Mouse (Mus musculus): Measurements from ENCODE around the gene Abcc12. TPM values are rescaled to one million over a fixed set of nuclear protein-coding genes. Genes with fewer than 3 reads are reported as not detected.

Gene Abcc12
- total RNA-seq, 2 experiments from 2014 or later, result 0.28 to 0.65 TPM

DNA sequence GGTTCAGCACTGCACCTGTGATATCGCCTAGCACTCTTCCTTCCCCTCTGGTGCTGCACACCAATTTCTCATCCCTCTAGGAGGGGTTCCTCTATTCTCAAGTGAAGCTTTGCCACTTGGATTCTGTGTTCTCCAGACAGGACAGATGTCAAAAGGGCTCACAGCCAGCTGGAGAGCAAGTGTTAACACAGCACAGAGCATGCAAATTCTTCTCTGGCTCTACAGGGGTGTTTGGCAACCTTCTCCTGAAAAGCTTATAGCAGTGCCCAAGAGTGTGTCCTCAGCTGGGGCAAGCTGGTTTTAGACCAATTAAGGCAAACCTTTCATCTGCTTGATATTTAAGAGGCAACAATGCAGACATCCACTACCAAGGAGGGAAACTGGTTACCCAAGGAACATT lies 66.3 kb downstream of the Abcc12 start:
- no peak for DNase-seq (ENCODE audit: low spot score in 2 of 2)

DNA sequence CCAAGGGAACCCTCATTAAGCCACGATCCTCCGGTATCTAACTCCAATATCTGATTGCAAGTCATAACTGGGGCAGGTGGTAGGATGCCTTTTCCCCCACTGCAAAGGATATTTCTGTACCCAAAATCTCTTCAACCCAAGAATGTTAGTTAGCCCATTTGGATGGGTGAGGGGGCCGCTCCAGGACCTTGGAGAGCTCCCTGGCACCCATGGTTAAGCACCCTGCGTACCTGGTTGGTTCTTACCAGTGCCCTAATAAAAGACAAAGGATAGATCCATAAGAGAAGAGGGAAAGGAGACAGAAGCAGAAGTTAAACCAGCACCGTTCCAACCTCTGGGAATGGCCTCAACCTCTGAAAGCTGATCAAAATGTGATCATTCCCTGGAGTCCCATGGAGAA lies 67.6 kb downstream of the Abcc12 start:
- DNase-seq (ENCODE audit: low spot score in 2 of 2), result no peak

DNA sequence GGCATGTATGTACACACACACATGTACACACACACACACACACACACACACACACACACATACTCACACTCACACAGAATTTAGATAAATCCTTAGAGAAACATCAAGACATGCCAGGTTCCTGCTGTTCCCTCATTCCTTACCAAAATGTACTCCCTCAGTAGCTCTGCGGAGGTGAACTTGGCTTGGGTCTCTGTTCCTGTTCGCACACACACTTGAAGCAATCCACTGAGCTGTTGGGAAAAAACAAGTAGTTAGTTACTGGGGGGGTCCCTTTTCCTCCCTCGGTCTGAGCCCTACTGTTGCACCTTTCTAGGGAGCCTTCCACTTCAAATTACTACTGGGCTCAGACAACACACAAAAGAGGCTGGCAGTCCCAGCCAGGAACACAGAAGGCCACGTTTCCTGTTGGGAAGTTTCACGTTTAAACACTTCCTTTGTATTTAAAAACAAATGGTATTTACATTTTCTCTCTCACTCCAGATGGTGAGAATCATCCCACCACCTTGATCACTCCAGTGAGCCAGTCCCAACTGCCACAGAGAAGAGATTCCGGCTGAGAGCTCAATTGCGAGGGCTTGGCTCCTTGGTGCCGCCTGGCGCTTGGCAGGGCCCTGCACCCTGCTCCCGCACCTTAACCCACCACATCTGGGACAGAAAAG lies 68.2 kb downstream of the Abcc12 start:
- DNase-seq (ENCODE audit: low spot score in 2 of 2), result peak; percentile 14 to 19

DNA sequence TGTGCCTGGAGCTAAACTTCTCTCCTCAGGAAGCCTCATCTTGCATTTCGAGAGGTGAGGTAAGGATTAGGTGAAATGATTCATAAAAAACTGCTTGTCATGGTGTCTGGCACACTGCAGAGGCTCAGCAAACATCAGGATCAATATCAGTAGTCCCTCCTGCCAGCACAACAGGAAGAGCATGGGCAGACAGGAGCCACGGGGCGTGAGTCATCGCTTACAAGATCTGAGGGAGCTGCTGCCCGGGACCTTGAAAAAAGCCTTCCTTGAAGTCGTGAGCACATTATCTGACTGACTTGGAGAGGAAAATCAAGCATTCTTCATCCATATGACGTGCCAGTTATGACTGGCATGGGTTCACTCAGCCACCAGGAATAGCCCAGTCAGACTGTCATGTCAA lies 79.1 kb downstream of the Abcc12 start:
- DNase-seq (ENCODE audit: low spot score in 2 of 2), result peak; percentile 5 to 15

DNA sequence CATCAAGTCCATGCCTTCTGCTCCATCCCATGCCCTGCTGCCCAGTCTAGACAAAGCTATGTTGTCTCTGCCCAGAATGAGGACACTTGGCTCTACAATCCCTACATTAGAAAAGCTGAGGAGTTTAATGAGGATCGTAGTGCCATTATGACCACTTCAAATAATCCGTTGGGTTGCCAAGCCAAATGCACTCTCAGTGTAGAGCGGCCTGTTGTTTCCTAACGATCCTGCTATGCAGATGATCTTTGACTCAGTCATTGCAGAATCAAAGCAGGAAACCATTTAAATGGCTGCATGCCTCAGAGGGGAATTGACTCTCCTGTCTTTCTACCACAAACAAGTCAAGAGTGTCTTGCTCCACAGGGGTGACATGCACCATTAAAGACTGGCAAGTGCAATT lies 85.4 kb downstream of the Abcc12 start:
- DNase-seq (ENCODE audit: low spot score in 2 of 2), result no peak

DNA sequence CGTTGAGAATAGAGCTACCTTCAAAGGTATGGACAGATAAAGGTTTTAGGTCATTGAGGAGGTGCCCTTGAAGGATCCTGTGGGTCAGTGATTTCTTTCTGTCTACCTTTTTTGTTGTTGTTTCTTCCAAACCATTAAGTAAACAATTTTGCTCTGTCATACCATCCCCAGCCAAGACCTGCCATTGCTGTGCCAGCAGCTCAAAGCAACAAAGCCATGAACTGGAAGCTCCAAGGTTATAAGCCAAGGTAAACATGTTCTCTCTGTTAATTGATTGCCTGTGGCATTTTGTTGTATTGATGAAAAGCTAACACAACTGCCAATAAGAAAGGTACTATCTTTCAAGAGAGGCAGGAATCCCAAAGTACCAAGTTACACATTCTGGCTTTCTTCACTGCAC lies 86.6 kb downstream of the Abcc12 start:
- no peak for DNase-seq (ENCODE audit: low spot score in 2 of 2)

DNA sequence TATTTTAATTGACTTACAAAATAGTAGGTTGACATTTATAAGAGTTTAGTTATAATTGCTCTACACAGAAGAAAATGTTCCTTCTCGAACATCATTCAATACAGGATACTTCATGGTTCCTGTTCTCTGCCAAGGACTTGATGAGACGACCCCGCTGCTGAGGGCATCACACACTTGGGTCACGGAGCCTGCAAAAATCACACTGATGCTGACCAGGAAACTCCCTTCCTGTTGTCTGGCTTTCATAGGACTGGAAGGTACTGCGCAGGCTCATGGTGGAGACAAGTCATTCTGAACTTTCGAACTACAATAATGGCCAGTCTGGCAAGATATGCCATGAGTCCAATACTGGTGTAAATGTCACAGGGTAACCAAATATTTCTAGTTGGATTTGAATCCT lies 95.1 kb downstream of the Abcc12 start:
- DNase-seq (ENCODE audit: low spot score in 2 of 2), result no peak

DNA sequence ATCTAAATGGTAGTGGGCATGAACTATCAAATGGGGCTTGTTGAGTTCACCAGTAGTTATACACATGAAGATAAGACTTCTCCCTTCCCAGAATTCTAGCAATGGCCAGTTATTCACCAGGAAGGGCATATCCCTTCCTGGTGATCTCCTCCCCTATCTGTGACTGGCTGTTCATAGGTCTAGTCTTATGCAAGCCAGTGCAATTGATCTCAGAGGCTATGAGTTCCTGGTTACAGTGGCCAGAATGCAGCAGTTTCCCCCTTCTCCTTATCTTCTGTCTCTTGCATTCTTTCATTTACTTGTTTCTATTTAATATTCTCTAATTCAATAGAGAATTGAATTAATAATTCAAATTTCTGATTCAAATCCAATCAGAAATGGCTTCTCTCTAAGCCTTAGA lies 96.2 kb downstream of the Abcc12 start:
- no peak for DNase-seq (ENCODE audit: low spot score in 2 of 2)

DNA sequence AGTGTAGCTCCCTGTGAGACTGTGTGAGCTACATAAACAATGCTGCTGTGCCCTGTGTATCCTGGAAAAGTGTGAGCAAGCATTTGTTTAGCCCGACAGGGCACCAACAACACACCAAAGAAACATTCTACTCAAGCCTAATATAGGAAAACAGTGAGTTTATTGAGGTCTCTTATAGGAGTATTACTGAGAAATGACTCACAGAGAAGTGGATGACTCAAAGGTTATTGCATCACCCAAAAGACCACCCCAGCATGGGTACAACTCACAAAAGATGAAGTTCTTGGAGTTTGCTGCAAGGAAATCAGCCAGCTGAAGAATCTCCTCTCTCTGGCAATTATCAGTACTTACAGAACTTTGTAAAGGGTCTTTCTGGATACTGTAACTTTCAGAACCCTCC lies 98.4 kb downstream of the Abcc12 start:
- DNase-seq (ENCODE audit: low spot score in 2 of 2), result no peak

DNA sequence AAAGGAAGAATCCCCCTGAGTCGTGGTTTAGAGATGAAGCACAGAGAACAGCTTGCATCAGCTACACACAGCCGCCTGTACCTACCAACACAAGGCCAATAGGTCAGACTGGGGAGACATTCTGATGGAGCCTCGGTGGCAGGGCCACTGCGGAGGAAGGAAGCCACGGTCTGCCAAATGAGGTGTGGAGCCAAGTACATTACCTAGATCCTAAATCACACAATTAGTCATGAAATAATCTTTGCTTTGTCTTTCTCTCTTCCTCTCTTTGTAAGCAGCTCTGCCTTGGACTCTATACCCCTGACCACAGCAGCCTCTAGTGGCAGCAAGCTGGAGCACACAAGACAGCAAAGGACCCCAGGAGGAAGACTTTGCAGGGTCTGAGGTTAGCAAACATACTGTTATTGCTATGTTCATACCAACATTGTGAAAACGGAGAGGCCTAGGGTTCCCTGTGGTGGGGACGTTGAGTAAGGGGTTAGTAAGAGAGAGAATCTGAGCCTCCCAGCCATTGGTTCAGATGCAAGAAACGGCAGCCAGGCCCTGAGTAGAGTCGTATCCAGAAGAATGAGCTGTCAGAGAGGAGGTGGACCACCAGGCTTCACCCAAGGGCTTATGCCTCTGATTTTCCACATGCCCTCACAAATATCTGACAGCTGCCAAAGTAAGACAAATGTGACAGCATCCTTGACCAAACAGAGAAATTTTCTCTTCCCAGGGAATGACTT lies 104.6 kb downstream of the Abcc12 start:
- peak; percentile 70 to 72 for DNase-seq (ENCODE audit: low spot score in 2 of 2)

DNA sequence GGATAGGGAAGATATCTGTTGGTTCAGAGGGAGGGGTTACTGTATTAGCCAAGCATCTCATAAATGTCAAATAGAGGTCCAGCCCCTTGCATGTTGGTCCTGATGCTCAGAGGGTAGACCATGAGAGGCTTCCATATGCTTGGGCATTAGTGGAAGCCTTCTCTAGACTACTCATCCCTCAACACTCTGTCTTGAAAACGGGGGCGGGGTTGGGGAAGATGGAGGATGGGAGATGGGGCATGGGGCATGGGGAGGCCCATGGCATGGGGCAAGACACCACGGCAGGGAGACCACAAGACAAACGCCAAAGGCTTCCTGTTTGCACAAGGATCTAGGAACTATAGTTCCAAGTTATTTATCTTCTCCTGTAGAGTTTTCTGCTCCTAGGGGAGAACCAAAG lies 106.0 kb downstream of the Abcc12 start:
- no peak for DNase-seq (ENCODE audit: low spot score in 2 of 2)

DNA sequence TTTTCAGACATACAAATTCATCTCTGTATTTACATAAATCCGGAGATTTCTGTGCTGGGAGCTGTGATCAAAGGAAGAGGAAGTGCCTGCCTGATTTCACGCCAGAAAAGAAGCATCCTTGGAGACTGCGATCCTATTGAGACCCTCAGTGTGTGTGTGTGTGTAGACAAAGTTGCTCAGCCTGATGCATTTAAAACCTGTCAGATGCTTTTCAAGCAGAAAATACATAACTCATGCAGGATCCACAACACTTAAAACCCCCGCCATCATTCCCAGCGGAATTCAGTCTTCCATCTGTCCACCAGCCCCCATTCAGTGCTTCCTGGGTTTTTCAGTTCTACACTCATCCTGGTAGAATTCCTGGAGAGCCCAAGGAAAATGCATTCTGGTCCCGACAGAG lies 107.4 kb downstream of the Abcc12 start:
- DNase-seq (ENCODE audit: low spot score in 2 of 2), result peak in 1 of 2 experiments; percentile 21

DNA sequence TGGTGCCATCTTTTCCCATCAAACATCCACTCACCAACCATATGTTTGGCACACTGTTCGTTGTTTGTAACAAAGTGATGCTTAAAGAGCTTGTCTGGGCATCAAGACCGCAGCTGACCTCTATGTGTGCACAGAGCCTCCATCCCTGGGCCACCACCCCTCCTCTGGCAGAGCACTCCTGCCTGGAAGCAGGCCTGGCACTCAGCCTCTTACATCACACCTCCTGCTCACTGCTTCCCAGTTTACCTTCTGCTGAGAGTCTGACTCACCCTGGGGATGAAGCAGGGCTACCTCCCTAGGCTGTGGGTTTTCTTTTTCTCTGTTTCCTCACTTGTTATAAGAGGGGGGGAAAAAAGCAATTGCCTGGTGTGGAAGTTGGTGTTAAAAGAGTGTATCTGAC lies 109.8 kb downstream of the Abcc12 start:
- peak; percentile 46 to 65 for DNase-seq (ENCODE audit: low spot score in 2 of 2)

DNA sequence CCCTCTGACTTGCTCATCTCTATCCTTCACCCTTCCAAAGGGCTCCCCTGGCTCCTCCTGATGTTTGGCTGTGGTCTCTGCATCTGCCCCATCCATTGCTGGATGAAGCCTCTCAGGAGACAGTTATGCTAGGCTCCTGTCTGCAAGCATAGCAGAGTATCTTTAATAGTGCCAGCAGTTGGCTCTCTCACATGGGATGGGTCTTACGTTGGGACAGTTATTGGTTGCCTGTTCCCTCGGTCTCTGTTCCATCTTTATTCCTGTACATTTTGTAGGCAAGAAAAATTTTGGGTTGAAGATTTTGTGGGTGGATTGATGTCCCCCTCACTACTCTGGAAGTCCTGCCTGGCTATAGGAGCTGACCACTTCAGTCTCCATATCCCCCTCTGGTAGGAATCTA lies 117.3 kb downstream of the Abcc12 start:
- DNase-seq (ENCODE audit: low spot score in 2 of 2), result no peak

DNA sequence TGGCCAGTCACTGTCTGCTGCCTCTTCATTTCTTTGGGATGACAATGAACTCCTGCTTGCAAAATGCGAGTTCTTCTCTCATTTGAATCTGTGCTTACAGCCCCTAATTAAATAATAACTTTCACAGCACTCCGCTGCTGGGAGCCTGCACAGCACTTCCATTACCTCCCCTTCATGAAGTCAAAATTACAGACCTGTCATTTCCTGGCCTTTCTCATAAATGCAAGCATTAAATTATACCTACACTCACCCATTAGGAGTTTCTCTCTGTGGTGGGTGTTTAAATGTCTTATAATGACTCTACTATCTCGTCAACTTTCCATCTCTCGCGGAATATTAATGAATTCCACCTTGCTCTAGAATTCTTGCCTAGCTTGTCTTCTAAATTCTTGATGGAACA lies 120.1 kb downstream of the Abcc12 start:
- no peak for DNase-seq (ENCODE audit: low spot score in 2 of 2)

DNA sequence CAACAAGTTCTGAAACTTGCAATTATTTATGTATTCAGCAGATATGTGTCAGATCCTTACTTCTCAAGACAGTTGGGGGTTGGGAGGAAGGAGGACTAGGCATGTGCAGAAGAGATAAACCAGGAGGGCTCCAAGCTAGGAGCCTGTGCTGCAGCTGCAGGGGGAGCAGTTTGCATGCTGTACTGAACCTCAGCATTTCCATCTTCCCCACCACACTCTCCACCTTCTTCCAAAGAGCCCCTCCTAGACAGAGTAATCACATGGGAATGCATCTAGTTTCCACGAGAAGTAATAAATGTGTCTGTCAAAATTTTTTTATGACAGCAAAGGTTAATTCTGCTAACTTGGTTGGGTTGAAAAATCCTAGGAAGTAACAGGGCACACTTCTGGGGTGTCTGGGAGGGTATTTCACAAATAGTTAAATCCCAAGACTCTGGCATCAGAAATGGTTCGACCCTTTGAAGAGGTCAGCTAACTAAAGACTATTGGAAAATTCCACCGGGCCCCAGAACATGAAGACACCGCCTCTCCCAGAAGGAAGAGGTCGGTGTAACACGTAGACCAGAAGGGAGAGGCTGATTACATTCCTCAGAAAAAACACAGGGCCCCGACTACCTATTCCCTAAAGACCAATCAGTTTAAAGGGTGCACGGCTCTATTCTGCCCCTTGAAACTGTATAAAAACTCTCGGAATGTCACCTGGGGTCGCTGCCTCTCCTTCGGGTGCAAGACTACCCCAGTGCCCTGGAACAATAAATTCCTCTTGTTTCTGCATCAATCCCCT lies 126.6 kb downstream of the Abcc12 start:
- no peak for DNase-seq (ENCODE audit: low spot score in 2 of 2)

DNA sequence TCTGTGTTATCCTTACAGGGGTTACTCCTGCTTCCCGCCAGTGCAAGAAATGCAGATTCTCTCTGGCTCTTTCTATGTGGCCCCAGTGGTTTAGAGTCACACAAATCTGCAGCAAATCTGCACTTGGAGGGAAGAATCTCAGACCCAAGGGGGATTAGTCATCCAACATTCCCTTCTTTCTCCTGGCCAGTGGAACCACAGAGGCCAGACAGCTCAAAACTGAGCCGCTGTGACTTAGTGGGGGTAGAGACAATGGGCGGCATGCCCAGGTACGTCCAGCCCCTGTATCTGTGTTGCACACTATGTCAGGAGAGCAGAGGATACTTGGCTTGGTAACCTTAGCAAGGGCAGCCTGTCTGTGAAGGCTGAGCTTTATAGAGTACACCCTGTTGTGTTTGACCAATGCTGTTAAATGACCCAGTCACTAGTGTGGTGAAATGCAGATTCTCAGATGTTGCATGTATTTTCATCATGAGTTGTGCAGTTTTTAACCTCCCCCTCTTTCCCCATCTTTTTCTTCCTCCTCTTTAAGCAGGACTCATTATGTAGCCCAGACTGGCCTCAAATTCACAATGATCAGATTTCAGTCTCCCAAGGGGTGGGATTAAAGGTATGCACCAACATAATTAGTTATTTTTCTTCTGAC lies 130.5 kb downstream of the Abcc12 start:
- DNase-seq (ENCODE audit: low spot score in 2 of 2), result no peak

DNA sequence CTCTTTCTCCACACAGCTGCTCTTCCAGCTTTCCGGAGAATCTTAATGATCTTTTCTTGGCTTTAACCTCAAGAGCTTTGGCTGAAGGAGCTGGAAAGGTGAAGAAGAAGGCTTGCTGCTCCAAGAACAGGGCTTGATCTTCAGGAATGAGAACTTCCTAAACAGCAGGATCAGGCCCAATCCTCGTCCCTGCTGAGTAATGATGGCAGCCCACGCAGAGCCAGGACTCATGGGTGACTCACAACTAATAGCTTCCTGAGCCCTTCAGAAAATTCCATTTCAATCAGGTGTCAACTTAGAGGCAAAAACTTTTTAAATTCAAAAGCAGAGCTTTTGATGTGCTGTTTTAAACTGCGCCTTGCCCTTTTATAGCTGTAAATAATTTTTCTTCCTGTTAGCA lies 135.0 kb downstream of the Abcc12 start:
- no peak for DNase-seq (ENCODE audit: low spot score in 2 of 2)

DNA sequence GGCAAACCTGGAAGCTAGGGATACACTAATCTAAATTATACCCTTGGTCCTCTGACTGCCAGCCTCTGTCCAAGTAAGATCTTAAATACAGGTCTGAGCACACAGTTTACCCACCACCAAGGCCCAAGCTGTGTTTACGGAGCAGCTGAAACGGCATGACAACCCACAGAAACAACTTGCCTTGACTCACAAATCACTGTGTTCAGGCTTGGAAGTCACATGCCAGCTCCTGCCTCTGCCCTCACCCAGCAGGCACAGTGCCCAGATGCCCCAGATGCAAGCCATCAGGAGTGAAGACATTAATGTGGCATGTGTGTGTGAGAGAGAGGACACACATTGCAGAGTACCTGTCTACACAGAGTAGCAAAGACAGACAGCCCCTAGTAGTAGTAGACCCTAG lies 136.7 kb downstream of the Abcc12 start:
- no peak for DNase-seq (ENCODE audit: low spot score in 2 of 2)

DNA sequence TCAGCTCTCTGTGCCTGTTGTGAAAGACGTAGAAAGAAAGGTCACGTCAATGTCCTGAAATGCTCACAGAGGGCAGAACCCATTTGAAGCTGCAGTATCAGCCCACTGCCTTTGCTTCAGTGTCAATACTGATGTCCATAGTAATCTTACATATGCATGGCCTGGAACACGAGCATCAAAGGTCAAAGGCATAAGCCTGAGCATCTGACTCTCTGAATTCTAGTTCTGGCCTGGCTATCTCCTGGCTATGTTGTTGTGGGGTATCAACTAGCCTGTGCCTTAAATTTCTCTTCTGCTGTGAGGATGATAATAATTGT lies 141.5 kb downstream of the Abcc12 start:
- no peak for DNase-seq (ENCODE audit: low spot score in 2 of 2)

DNA sequence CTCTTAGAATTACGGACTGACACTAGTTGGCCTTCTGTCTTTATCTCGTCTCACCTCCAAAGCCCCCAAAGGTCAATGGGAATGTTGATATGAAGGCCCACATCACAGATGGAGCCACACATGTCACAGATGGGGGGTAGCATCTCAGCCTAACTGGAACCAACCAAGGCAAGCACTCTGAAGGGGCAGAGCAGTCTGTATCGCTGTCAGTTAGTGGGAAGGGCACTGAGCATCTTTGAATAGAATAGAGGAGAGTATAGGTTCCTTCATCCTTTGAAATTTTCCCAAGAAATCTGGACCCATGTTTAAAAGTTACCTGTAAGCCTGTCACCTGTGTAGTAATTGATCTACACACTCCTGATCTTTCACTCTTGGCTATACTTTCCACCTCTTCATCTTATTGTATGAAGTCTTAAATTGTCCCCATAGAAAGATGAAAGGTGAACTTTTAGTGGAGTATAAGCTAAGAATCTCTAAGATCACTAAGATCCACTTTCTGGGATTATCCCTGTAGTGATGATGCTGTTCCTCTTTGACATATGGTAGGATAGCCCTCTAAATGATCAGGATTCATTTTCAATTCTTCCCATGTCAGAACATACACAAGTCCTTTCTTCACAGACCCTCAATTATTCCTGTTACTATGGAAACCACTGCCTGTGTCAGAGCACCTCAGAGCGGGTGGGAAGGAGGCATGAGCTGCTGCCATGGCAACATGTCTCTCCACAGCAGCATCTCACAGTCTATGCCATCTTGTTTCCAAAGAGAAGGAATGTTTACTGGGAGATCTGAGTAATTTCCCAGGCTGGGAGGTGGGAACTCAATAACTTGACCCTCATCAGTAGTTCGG lies 142.1 kb downstream of the Abcc12 start:
- DNase-seq (ENCODE audit: low spot score in 2 of 2), result peak; percentile 36 to 61
